Mouse (Mus musculus) megakaryocyte-erythroid progenitor cell, adult 5 weeks (primary cell): ENCODE measurements around the gene Nsf. TPM values are rescaled to one million over a fixed set of nuclear protein-coding genes. Genes with fewer than 3 reads are reported as not detected.

ENCODE experiments used
- polyA plus RNA-seq: library from polyadenylated mRNA; stranded (reverse); fragments of >175 nt; gene quantifications from 2 replicates; pipeline ENCODE4 v1.2.3, GENCODE M21; 2012

The Nsf gene
- polyA plus RNA-seq: 2.9 and 3.9 TPM in 2 replicates

GRCm38 (mm10) chr11:103953896-103954292, at the start of gene Nsf:
Gene Nsf (minus strand): TSS chr11:103954056.

GRCm38 (mm10) chr11:103773387-103774227, 180.2 kb downstream of the Nsf start, which contains the start of gene Wnt3:
Gene Wnt3 (plus strand): TSS chr11:103774150.

Other genes with a start within 250 kb of the Nsf start
- 0.02 TPM in 1 of 2 replicates, not detected in the other for gene Wnt9b, start 204.2 kb downstream of the Nsf start, polyA plus RNA-seq
- 0.07 TPM in 1 of 2 replicates, not detected in the other for gene Wnt3, start 179.9 kb downstream of the Nsf start, polyA plus RNA-seq
- 7.4 and 8.0 TPM in 2 replicates for gene Arf2, start 12.7 kb upstream of the Nsf start, polyA plus RNA-seq
- gene Crhr1, start 178.8 kb upstream of the Nsf start, polyA plus RNA-seq: not detected in 2 replicates
- gene Sppl2c, start 232.3 kb upstream of the Nsf start, polyA plus RNA-seq: not detected in 2 replicates